Mouse (Mus musculus): ENCODE data around the gene Rhox3h. TPM values are rescaled to one million over a fixed set of nuclear protein-coding genes. Genes with fewer than 3 reads are reported as not detected.
"Not testable (repeated sequence)": the region's sequence is repeated elsewhere in the genome, so short reads cannot be mapped to it uniquely, and the experiment has no call there.

Rhox3h gene
- not detected in 2 replicates for polyA plus RNA-seq (2012)

DNA sequence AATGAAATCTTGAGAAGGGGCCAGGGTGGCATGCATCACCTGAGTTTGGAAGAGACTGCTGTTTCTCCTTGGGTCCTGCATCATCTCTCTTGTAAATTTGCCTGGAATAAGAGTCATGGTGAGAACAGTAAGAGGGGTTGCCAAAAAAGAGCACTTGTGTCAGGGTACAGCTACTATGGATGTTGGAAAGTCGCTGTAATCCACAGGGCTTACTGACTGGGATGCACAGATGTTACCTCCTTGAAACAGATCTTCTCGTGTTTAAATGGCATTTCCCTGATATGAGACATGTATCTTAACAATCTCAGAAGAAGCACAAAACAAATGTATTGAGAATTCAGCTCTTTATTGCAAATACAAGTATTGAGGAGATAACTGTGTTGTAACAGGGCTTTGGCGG lies at the start of gene Rhox3h:
Rhox3h (minus strand) TSS at position 101 of the 400 bp plus-strand sequence.
- TF ChIP-seq GATA1 (IDR thresholded peaks at IDR 0.05; ENCODE audit: low read length): not testable (repeated sequence)

- TF ChIP-seq GATA1 (IDR thresholded peaks at IDR 0.05; ENCODE audit: low read length): no peak
Measured at GRCm38 (mm10) chrX:37701821-37702387, 33.3 kb upstream of the Rhox3h start.

DNA sequence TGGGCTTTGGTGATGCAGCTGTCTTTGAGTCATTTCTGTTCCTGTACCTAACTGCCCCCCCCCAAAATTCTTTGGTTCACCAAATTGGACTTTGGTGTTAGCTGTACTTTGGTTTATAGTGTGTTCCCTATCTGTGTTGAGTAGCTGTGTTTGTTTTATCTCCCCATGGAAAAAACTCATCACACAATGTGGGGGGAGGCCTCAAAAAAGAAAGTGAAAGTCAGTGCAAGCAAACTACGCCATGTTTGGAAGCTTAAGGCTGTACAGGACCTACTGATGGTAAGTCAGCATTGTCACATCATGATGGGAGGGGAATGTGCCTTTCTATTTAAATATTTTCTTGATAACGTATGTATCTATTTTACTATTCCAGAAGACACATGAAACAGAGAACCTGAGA lies 23.7 kb upstream of the Rhox3h start:
- no peak for TF ChIP-seq GATA1 (IDR thresholded peaks at IDR 0.05; ENCODE audit: low read length)

- no peak for TF ChIP-seq GATA1 (IDR thresholded peaks at IDR 0.05; ENCODE audit: low read length)
Measured at GRCm38 (mm10) chrX:37683031-37683715, 14.6 kb upstream of the Rhox3h start.

GRCm38 (mm10) chrX:37673177-37673576 lies 4.6 kb upstream of the Rhox3h start, which contains the start of gene Rhox2h:
Gene Rhox2h, minus strand, starts transcription at chrX:37673277.
- not testable (repeated sequence) for TF ChIP-seq GATA1 (IDR thresholded peaks at IDR 0.05; ENCODE audit: low read length)

DNA sequence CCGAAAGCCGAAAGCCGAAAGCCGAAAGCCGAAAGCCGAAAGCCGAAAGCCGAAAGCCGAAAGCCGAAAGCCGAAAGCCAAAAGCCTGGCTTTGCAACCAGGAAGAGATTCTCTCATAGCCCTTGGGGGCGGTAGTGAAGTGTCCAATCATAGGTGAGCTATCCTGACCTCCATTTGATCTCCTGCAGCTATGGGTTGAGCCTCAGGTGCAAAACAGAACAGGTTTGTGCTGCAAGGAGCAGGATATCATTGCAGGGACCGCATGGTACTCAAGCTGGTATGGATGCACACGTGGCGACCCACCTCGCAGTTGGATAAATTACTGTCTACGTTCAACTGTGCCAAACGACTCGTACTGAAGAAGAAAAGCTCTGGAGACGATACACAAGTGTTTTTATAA lies 17.3 kb downstream of the Rhox3h start, which contains the start of gene Rhox4g:
Rhox4g (minus strand) TSS at position 101 of the 400 bp plus-strand sequence.
- not testable (repeated sequence) for TF ChIP-seq GATA1 (IDR thresholded peaks at IDR 0.05; ENCODE audit: low read length)

- TF ChIP-seq GATA1 (IDR thresholded peaks at IDR 0.05; ENCODE audit: low read length): not testable (repeated sequence)
Measured at GRCm38 (mm10) chrX:37643370-37643769, 25.2 kb downstream of the Rhox3h start, which contains the start of gene Rhox2g. Gene Rhox2g, minus strand, starts transcription at chrX:37643470.

- not testable (repeated sequence) for TF ChIP-seq GATA1 (IDR thresholded peaks at IDR 0.05; ENCODE audit: low read length)
Measured at GRCm38 (mm10) chrX:37628512-37628911, 40.1 kb downstream of the Rhox3h start, which contains the start of gene Rhox3g. Gene Rhox3g, minus strand, starts transcription at chrX:37628612.

Other genes with a start within 250 kb of the Rhox3h start
- gene Rhox4b, start 236.3 kb downstream of the Rhox3h start, polyA plus RNA-seq (2012): not detected in 2 replicates
- not detected in 2 replicates for gene Rhox2c, start 215.1 kb downstream of the Rhox3h start, polyA plus RNA-seq (2012)
- not detected in 2 replicates for gene Rhox3c, start 210.2 kb downstream of the Rhox3h start, polyA plus RNA-seq (2012)
- not detected in 2 replicates for gene Rhox4c, start 188.4 kb downstream of the Rhox3h start, polyA plus RNA-seq (2012)
- gene Rhox2d, start 175.3 kb downstream of the Rhox3h start, polyA plus RNA-seq (2012): 0.12 and 0.18 TPM in 2 replicates
- not detected in 2 replicates for gene Rhox4d, start 154.4 kb downstream of the Rhox3h start, polyA plus RNA-seq (2012)
- gene Rhox2e, start 138.3 kb downstream of the Rhox3h start, polyA plus RNA-seq (2012): not detected in 2 replicates
- not detected in 2 replicates for gene Rhox3e, start 126.7 kb downstream of the Rhox3h start, polyA plus RNA-seq (2012)
- gene Rhox4e, start 111.4 kb downstream of the Rhox3h start, polyA plus RNA-seq (2012): not detected in 2 replicates
- gene Rhox2f, start 97.4 kb downstream of the Rhox3h start, polyA plus RNA-seq (2012): not detected in 2 replicates
- gene Rhox3f, start 87.8 kb downstream of the Rhox3h start, polyA plus RNA-seq (2012): not detected in 2 replicates
- not detected in 2 replicates for gene Rhox4f, start 61.1 kb downstream of the Rhox3h start, polyA plus RNA-seq (2012)
- not detected in 2 replicates for gene Rhox3g, start 40.2 kb downstream of the Rhox3h start, polyA plus RNA-seq (2012)
- not detected in 2 replicates for gene Rhox2g, start 25.3 kb downstream of the Rhox3h start, polyA plus RNA-seq (2012)
- not detected in 2 replicates for gene Rhox4g, start 17.4 kb downstream of the Rhox3h start, polyA plus RNA-seq (2012)
- gene Rhox2h, start 4.5 kb upstream of the Rhox3h start, polyA plus RNA-seq (2012): 0.17 and 0.24 TPM in 2 replicates
- gene Rhox5, start 136.1 kb upstream of the Rhox3h start, polyA plus RNA-seq (2012): 1.1 and 1.5 TPM in 2 replicates
- not detected in 2 replicates for gene Rhox6, start 158.1 kb upstream of the Rhox3h start, polyA plus RNA-seq (2012)
- not detected in 2 replicates for gene Rhox7a, start 162.9 kb upstream of the Rhox3h start, polyA plus RNA-seq (2012)
- gene Rhox8, start 210.2 kb upstream of the Rhox3h start, polyA plus RNA-seq (2012): not detected in 2 replicates
- not detected in 2 replicates for gene Rhox7b, start 228.5 kb upstream of the Rhox3h start, polyA plus RNA-seq (2012)
- not detected in 2 replicates for gene Rhox9, start 233.0 kb upstream of the Rhox3h start, polyA plus RNA-seq (2012)